Mouse (Mus musculus) hindlimb bud, embryonic 11.5 days (tissue): ENCODE results near the gene Nktr.

Experiments used
- DNase-seq: peaks from one replicate; pipeline ENCODE4 v3.0.0-alpha.2; 2012; ENCODE audit warnings: low read depth, low spot score; ENCODE audit errors: extremely low spot score

Gene Nktr

DNA sequence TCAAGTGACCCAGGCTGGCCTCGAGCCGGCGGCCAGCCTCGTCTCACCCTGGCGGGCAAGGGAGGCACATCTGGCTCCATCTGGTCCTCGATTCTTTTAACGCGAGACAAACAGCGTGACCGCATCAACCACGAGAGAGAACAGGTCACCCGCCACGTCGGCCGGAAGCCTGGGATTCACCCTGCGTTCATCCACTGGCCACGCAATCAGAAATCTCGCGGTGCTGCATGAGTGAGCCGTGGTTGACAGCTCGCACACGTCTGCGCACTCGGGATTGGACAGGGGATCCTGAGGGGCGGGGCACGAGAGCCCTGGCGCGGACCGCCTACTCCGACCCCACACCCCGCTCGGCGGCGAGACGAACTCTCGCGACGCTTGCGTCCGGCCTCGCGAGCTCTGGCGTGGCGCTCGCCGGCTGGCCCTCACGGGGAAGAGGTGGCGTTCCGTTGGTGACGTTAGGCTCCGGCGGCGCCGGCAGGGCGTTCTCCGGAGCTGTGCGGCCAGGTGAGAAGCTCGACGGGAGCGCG is at the start of gene Nktr:
TSS of gene Nktr (plus strand) at position 378 of the 527 bp plus-strand sequence.
- DNase-seq, result peak; percentile 89

DNA sequence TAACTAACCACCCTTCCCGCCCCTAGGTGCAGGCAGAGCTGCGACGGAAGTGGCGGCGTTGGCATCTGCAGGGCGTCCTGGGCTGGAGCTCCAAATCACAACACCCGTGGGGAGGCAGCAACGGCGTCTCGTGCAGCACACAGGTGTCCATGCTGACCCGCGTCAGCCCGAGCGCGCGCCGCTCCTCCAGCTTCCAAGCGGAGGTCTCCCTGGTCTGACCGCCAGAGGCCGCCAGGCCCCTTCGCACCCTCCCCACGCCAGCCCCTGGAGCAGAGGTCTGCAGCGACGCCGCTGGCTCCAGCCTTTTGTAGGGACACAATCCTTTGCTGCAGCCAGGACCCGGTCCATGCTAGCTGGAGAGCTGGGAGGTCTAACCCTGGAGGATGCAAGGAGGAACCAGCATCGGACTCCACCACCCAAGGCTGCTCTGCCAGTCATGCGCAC is 49.6 kb upstream of the Nktr start:
- no peak for DNase-seq

DNA sequence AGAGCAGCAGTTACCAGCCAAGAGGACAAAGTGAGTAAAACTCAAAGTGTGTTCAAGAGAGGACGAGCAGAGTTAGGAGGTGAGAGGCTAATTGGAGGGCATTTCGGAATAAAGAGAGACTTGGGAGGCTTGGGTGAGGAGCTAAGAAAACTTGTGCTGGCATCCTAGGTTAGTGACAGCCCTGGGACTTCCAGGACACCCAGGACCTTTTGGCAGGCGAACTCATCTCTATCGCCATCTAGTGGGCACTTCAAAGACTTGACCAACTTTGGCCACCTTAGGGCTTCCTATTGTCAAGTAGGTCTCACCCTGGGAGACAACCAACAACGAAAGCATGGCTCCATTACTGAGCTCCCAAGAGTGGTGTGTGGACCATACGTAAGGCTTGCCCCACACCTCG is 47.7 kb upstream of the Nktr start:
- DNase-seq, result peak; percentile 33

DNA sequence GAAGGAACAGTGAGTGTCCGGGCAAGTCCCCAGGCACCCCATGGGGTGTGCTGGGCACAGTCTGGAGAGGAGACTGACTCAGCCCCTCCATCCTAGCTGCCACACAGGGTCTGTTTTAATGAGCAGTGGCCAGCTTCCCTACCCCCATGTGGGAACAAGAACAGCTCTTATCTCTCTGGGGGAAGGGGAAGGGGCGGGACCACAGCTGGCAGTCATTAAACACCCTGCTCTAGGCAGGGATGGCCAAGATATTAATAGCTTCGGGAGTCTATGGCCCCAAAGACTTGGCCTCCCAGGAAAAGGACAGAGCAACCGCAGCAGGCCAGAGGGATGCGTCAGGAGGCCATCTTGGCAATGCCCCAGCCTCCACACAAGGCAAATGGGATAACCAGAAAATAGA is 46.7 kb upstream of the Nktr start:
- DNase-seq, result no peak

DNA sequence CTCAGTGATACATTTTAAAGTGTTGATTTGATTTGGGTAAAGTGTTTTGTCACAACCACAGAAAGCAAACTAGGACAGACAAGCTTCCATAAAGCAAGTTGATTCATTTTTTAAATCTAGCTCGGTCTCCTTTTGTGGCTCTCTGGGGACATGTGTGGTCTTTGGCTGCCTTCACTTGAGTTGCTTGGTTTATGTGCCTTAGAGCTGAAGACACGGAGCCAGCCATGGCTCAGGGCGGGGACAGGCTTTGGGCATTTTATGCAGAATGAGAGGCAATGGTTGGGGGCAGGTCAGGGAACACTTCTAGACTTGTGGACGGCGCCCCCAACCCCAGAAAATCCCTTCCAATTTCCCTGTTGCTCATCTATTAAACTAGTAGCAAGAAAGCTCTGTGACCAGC is 45.3 kb upstream of the Nktr start:
- no peak for DNase-seq

DNA sequence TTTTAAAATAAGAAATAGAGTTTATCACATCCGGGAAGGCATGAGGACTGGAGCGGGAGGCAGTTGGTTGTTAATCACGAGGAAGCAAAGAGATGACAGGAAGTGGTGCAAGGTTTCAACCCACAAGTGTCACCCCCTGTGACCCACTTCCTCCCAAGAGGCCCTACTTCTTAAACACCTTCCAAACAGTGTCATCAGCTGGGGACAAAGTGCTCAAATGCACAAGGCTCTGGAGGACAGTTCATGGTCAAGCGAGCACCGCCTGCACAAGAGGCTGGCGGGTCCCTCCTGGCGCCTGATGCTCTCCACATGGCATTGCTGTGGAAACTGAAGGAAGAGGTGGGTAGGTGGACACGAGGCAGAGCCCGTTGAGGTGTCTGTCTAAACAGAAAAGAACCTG is 44.0 kb upstream of the Nktr start:
- DNase-seq, result no peak

DNA sequence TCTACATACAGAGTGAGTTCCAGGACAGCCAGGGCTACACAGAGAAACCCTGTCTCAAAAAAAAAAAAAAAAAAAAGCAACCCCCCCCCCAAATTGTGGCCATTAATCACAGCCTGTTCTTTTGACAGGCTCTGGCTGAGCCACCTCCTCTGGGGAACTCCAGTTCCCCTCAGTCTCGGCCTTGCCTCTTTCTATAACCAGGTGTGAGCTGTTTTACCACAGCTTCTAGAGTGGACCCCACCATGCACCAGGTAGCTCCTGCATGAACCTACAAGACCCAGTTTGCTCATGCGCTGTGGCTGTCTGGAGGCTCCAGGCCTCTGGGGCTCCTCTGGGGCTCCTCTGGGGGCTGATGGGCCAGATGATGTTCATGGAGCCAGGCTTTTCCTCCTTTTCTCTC is 43.4 kb upstream of the Nktr start:
- DNase-seq, result no peak

DNA sequence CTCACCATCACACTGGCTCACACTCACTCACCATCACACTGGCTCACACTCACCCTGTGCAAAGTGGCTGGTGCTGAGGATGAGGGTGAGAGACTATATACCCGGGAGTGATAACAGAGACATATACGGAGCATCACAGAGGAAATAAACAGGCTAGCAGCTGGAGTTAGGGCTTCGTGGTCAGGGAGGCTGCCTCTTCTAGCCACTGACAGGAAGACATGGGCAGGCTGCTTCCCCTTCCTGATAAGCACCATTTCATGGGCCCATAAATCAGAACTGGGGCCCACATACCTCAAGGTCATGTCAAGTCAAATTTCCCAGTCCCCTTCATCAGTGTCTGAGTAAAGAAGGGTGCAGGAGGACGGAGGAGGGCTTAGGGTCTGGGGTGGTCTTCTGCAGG is 41.9 kb upstream of the Nktr start:
- no peak for DNase-seq

DNA sequence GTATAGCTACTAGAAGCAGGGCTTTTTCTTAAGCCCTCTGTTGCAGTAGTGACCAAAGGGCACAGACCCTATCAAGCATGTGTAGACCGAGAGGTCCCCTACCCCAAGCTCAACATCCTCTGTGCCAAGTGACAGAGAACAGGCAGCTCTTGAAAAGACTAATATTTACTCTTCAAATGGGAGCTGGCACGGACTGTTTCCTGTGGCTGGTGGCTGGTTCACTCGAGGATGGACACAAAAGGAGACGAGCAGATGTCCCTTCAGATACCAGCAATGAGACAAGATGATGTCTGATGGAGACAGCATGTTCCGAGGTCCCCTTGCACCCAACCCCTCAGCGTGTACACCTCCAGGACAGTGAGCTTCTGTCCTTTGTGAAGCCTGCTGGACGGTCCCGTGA is 41.5 kb upstream of the Nktr start:
- no peak for DNase-seq

DNA sequence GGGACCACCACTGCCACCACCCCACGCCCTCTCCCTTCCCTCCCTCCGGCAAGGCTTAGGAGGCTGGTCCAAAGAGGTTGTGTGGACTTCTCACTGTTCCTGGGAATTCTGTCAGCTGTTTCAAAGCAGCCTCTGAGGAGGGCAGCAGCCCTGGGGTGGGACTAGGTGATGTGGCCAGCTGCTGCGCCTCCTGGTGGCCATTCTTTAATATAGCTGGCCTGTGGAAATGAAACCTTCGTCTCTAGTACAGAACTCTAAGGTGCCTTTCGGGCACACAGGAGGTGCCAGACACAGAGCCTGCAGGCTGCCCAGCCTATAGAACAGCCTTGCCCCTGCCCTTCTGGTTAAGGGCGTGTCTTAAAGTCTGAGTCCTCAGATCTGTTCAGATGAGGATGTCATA is 39.4 kb upstream of the Nktr start:
- DNase-seq, result peak; percentile 31

DNA sequence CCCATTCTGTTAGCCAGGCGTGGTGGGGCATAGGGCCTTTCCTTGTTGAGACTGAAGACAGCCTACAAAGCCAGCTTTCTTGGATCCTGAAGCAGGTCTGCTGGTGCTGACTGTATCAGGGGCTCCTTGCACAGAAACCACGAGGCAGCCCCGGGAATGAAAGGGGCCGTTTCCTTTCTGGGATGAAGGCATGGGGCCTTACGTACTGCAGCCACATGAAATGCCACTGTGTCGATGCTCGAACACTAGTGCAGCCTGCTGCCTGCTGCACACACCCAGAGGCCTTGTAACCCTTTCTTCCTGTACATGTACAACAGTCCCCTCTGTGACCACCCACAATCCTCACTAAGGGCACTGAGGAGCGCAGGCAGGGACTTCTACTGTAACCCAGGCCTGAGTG is 37.8 kb upstream of the Nktr start:
- no peak for DNase-seq

DNA sequence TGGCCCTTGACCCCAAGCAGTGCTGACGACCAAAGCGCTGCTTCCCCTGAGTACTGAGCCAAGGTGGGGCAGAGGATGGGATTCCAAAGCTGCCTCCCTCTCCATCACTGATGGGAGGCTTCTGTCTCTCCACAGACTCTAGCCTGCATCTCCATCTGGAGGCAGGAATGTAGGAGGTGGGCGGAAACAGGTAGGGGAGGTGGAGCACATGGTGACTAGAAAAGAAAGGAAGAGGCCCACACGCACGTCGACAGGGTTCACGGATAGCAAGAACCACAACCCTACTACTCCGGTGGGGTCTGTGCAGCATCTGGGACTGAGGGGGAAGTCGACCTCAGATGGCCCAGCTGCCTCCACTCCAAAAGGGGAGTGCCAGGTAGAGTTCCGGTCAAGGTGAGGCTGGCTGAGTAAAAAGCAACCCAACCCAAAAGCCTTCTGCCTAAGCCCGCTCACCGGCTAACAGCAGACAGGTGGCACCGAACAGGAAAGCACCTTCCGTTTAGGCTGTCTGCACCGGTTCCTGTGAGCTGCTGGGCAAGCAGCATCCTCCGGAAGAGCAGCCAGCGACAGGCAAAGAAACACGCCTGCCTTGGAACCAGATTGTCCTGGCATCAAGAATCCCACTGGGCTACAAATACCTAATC is 36.8 kb upstream of the Nktr start:
- no peak for DNase-seq

DNA sequence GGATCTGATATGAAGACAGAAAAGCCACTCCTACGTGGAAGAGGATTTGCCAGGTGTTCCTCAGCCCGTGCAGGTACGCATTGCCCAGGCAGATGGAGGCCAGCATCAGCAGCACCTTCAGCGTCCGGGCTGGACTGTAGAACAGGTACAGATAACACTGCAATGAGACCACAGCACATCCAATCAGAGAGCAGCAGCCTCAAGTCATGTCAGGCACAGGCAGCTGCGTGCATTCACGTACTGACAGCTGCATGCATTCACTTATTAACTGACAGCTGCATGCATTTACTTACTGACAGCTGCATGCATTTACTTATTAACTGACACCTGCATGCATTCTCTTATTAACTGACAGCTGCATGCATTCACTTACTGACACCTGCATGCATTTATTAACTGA is 34.3 kb upstream of the Nktr start:
- no peak for DNase-seq

DNA sequence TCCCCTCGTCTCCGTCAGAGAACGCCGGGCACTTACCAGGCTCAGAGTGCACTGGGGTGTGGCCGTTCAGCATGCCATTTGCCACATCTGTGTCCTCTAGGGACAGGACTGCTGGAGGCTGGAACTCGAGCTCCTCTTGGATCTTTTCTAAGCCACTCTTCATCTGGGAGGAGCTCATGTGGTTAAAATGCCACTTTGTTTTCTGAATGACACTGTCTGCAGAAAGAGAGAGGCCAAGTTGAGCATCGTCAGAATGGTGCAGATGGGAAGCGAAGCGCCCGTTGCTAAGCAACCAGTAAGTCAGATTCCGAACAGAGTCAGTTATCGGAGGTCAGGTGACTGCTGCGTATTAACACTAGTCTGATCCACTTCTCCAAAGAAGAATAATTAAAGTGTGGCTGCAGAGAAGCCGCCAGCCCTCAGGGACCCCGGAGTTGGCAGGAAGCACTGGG is 28.7 kb upstream of the Nktr start:
- no peak for DNase-seq

DNA sequence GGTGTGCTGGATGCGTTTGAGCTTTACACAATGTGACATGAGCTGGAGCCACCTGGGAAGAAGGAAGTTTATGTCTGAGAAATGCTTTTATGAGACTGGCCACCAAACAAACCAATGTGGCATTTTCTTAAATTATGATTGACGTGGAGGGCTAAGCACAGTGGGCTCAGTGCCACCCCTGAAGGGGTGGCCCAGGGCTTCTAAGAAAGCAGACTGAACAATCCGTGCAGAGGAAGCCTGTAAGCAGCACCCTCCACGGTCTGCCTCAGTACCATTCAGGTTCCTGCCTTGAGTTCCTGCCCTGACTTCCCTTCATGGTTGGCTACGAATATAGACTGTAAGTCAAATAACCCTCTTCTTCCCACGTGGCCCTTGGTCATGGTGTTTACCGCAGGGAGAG is 28.2 kb upstream of the Nktr start:
- no peak for DNase-seq

DNA sequence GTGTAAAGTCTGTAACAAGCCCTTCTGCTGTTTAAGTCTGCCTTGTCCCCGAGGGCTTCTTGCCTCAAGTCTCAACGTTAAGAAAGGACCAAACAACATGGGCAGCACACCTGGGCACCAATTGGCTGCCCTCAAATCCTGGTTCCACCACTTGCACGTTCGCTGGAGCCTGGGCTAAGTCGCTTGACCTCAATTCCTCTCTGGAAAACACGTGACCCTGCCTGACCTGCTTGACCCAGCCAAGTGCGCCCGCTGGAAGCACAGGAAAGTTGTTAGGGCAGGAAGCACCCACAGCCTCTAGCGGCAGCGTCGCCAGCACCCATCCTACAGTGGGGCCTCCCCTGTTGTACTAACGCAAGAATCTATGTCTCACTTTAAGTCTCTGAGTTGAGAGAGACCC is 24.2 kb upstream of the Nktr start:
- no peak for DNase-seq

DNA sequence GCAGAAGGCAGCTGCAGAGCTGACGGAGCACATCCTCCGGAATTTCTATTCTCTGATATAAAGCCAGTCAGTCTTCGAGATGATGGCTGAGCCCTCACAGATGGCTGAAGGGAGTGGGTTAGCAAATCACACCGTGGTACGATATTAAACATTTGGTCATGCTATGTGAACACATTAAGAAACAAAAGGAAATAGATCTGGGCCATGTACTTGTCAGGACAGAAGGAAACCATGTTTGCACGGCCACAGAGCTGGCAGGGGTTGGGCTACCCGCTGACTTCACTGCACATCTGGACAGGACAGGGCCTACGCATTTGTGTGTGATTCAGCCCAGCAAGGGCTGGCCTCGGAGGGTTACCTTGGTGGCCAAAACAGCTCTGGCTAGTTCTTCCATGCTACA is 22.3 kb upstream of the Nktr start:
- DNase-seq, result no peak

DNA sequence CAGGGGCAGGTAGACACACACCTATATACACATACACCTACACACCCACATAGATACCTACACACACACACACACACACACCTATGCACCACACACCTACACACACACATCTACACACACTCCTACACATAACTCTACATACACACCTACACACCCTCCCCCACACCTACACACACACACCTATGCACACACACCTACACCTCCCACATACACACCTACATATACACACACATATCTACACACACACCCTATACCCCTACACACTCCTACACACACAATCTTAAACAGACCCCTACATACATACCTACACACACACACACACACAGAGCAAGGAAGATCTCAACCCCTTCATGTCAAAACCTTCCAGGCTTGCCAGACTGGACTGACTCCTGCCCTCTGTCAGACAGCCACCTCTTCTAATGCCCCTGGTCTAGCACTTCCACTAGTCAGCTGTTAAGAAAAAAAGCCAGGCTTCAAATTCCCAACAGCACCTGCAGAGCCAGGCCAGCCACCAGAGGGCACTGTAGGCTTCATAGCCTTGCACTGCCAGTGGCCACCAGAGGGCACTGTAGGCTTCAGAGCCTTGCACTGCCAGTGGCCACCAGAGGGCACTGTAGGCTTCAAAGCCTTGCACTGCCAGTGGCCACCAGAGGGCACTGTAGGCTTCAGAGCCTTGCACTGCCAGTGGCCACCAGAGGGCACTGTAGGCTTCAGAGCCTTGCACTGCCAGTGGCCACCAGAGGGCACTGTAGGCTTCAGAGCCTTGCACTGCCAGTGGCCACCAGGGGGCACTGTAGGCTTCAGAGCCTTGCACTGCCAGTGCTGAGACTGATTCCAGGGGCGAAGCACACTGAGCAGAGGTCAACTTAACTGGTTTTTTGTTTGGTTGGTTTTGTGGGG is 21.6 kb upstream of the Nktr start:
- DNase-seq, result no peak

DNA sequence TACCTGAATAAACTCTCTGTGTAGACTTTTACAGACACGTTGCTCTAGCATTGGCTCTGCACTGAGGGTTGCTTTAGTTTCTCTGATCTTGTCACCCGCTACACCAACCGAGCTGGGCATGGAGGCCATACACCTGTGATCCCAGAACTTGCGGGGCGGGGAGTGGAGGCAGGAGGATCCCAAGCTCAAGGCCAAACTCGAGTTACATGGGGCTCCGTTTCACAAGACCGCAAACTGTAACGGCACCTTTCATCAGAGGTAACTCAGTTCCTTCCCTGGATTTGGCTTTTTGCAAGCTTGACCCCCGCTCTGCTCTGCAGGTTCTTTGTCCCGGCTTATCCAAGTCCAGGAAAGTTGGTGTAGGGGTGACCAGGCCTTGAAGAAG is 14.7 kb upstream of the Nktr start:
- DNase-seq, result no peak

DNA sequence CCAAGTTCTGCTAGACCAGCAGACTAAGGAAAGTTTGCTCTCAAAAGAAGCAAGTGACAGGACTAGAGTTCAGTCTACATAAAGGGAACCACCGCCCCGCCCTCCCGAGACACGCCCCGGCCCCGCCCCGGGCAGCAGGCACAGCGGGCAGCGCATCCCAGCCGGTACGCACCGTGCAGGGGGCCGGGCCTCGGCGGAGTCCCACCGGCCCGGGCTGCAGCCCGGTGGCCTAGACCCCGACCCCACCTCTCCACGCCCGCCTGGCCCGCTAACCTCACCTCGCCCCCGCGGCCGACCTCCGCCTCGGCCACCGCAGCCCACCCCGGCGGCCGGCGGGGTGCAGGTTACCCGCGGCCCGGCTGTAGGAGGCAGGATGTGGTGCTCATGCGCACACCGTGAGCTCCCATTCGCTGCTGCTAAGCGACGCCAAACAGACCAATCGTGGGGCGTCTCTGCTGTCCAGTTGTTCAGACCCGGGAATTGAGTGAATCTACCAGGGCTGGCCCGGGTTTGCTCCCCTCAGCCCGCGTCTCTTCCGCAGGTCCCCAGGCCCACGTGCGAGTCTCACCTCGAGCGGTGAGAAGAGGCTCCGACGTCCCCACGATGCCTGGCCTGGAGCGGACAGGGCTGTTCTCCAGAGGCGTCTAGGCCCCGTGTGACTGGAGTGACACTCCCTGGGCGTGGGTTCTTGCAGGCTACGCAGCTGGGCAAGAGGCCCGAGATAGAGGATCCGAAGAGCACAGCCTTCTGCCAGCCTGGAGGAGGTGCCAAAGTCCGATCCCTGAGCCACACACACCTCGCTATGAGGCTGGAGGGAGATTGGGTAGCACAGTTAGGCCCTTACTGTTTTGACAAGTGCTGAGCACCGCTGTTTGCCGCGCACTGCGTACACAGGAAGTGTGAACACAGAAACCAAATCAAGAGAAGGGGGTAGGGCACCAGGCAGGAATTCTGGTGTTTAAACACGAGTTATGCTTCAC is 14.0 kb upstream of the Nktr start, which contains the start of gene Sec22c:
TSS of gene Sec22c (minus strand) at position 845 of the 980 bp plus-strand sequence.
- DNase-seq, result peak; percentile 71
